Mouse (Mus musculus) megakaryocyte progenitor cell, adult 5-6 weeks (primary cell): ENCODE measurements around the gene Mapk1ip1l. TPM values are rescaled to one million over a fixed set of nuclear protein-coding genes. Genes with fewer than 3 reads are reported as not detected.

Experiments
- ATAC-seq: replicated peaks from 2 replicates; pipeline ENCODE4 v1.8.0; 2016; ENCODE audit warnings: mild to moderate bottlenecking, moderate TSS enrichment, inconsistent platforms; ENCODE audit not compliant: poor library complexity
- total RNA-seq, 2 experiments: library from RNA; stranded (forward) in 1 of 2; stranded (reverse) in 1 of 2; fragments of 157-497, 149-512 nt in 1 of 2; fragments of 200-1000 nt in 1 of 2; gene quantifications; 2 replicates each; pipeline versions ENCODE4 v1.2.3 to v1.2.4; 2015 to 2017

Gene Mapk1ip1l
- total RNA-seq, 2 experiments from 2014 or later, result 40.0 to 76.4 TPM

DNA sequence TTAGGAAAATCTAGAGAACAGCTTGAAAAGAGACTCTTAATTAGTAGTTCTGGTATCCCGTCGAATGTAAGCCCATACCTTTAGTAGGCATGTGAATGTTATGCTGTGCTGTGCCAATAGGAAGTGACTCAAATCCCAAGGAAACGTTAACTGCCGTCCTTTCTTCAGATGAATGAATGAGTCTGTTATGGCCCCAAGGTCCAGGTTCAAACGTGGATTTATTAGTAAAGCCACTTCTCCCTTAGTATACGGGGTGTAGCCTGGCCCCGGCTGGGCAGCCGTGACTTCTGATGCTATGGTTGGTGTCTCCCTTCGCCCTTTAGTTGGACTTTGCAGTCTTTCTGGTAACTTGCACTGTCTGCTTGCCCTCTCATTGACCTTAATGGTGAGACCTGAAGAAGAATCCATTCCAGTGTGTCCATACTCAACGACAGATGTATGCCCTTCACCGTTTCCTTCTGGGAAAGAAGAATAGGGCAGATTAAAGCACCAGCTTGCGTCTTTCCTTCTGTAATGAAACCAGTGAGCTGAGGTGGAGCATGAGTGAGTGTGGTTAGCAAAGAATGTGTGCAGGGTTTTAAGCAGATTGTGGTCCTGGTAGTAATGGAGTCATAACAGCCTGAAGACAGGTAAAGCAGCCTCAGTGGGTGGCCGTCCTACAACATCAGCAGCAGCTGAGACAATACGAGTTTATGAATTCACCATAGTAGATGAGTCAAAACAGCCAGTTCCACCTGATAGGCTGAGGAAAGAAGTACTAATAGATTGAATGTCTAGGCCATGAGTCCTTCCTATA lies 5.0 kb downstream of the Mapk1ip1l start:
- ATAC-seq, result no peak

DNA sequence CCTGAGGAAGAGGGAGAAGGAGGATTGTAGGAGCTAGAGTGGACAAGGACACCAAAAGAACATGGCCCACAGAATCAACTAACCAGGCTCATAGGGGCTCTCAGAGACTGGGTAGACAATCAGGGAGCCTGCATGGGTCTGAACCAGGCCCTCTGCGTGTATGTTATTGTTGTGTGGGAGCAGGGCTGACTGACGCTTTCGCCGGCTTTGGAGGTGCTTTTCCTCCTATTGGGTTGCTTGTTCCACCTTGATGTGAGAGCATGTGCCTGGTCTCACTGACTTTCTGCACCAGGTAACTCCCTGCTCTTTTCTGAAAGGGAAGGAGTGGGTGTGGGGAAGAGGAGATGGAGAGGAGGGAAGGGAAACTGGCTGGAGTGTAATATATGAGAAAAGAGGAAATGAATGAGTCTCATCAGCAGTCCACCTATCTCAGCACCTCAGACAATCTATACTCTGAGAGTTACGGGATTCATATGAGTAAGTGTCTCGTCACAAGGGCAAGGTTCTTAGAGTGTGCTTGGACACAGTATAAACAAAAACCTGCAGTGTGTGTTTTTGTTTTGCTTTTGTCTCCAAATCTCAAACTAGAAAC lies 6.8 kb downstream of the Mapk1ip1l start:
- ATAC-seq, result no peak; the same call in 1 of the 2 replicates

DNA sequence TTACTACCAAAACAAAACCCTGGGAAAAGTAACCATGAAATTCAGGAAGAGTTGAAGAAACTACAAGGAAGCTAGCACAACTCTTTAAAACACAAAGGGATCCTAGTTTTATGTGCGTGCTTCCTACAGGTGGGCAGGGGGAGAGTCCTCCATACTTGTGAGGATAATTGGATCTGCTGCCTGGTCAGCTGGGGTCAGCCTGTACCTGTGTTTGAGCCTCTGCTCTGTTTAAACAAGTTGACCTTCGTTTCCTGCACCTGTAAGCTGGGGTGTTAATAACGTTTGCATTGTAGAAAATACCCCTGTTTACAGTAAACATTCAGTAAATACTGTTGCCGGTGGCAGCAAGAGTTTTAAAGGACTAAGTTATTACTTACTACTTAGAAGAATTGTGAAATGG lies 7.9 kb downstream of the Mapk1ip1l start:
- no peak for ATAC-seq

DNA sequence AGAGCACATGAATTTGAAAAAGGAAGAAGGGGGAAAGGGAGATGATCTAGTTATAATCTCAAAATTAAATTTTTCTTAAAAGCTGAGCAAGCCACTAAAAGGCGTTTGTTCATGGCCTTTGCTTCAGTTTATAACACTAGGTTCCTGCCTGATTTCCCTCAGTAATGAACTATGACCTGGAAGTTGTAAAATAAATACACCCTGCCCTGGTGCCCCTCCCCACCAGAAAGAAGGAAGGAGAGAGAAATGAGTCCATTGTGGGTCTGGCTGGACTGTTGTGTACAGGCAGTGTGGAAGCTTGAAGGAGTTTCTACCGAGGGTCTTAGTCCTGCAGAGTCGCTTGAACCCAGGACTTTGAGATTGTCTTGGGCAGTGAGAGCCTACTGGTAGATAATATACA lies 9.6 kb downstream of the Mapk1ip1l start:
- no peak for ATAC-seq

DNA sequence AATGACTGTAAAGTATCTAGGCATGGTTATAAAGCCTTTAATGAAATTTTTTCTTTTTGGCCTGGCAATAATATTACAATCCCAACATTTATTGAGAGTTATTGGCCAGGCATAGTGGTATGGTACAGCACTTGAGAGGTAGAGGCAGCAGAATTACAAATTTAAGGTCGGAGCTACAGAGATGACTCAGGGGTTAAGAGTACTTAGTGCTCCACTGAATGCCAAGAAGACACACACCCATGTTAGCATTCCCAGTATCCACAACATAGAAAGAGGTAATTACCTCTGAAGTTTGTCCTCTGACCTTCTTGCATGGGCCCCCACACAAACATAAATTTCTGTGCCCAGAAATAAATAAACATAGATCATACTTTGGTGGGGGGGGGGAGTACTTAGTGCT lies 11.0 kb downstream of the Mapk1ip1l start:
- ATAC-seq, result no peak

DNA sequence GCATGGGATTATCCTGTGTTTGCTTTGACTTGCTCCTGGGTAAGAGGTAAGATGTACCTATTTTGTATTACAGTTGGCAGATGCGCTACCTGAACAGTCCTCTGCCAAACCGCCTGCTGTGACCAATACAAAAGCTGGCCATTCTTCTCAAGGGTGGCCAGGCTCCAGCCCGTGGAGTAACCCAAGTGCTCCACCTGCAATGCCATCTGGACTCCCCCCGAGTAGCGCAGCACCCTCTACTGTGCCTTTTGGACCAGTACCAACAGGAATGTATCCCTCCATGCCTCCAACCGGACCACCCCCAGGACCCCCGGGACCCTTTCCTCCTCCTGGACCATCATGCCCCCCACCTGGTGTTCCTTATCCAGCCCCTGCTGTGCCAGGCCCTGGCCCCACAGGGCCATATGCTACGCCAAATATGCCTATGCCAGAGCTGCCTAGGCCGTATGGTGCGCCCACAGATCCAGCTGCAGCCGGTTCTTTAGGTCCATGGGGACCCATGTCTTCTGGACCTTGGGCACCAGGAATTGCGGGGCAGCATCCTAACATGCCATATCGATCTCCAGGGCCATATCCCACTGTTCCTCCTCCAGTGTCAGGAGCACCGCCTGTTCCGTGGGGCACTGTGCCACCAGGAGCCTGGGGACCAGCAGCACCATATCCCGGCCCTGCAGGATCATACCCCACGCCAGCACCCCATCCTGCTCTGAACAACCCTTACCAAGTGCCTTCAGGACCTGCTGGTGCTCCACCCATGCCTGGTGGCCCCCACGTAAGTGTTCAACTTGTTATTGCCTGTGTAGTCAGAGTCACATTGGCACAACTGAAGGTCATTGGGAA lies 12.5 kb downstream of the Mapk1ip1l start:
- ATAC-seq, result no peak

DNA sequence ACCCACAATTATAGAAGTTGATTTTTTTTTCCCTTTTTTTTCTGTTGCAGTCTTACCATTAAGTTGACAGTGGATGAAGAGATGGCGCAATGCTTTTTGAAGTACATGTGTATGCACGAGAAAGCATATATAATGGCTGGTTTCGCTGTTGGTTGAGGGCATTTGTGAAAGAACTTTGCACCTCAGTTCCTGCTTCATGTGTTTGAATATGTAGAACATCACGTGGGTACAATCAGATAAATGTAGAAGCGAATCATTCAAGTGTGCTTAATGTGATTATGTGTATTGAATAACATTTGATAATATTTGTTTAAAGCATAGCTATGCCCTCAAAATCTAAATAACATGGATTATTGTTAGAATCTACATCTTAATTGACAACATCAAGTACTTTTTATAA lies 21.3 kb downstream of the Mapk1ip1l start:
- no peak for ATAC-seq

DNA sequence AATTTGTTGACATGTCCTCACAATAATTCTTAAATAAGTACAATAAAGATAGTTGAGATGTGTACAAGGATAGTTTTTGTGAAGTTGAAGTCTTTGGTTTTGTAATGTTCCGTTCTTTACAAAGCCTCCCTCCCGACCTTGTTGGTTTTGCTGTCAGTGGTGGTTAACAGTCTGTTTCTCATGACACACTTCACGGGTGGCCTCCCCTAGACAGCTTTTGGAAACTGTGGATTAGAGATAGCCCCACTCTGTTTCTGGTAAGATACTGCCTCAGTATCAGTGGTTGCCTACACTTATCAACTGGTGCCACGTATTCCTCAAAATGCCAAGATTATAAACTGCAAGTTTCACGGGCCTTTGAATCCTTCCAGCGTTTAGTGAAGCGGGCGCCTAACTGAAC lies 23.5 kb downstream of the Mapk1ip1l start:
- ATAC-seq, result peak; percentile 92

DNA sequence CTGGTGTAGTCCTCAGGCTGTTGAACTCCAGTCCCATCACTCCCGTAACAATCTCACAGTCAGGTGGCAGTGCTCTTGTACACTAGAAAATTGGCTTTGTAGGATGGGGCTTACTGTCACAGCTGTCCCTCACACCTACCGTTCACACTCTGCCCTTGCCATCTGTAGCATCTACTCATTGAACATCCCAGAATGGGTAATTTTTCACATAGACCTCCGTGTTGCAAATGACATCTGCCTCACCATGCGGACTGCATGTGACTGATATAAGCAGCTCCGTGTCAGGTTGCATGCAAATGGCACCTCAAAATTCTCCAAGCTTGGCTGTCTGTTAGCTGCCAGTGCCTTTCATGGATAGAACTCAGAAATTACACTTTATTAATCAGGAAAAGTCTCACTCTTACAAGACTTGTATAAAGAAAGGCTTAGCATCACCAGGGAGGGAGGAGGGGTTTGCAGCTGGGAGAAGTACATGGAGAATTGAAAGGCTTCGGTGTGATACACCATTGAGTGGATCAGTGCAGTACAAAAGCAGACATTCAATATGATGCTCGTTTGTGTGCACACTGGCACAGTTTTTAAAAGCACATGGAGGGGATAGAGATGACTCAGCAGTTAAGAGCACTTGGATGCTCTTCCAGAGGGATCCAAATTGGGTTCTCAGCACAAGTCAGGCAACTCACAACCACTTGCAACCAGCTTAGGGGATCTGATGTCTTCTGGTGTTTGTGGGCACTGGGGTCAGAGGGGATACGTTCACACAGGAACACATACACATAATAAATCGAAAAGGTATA lies 28.1 kb downstream of the Mapk1ip1l start:
- no peak for ATAC-seq

DNA sequence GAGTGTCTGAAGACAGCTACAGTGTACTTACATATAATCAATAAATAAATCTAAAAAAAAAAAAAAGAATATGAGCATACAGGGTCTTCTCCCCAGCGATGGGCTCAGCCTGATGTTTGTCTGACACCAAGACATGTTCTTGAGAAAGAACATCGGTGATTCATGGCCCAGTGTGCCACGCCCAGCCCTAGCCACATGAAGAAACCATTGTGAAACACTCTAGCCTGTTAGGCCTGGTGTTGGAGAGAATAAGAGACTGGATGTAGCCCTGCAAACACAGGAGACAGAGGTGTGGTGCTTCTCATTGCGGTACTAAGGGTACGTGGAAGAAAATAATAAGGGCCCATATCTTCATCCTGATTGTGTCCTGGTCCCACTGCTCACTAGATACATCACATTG lies 29.3 kb downstream of the Mapk1ip1l start:
- ATAC-seq, result peak; percentile 76

DNA sequence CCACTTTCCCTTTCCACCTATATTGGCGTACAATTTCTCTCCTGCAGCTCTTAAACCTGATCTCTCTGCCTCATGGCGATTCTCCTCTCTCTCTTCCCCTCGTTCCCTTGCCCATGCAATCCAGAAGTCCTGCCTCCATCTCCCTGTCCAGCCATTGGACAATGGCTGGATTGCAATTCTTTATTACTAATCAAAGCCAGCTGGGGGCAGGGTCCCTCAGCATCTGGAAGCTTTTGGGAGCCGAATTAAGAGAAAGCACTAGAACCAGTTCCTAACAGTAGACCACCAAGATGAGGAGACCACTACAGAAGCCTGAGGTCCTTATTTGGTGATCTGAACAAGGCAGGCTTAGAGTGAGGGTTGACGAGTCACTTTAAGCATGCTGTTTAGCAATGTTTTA lies 33.9 kb downstream of the Mapk1ip1l start:
- no peak for ATAC-seq

DNA sequence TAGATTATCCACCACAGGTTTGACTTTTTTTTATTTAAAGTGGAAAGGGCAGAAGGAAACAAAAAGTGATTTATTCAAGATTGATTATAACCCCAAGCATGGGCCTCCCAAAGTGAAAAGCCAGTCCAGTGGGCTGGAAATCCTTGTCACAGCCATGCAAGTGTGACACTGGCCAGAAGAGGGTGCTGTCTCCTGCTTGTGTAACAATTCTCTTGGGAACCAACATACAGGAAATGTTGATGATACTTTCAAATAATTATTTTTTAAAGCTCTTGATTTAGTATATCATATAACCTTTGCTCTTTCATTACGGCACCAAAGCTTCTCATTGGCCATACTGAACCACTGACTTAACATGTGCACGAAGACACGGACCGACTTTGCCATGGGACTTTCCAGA lies 36.8 kb downstream of the Mapk1ip1l start:
- peak; percentile 96 for ATAC-seq

DNA sequence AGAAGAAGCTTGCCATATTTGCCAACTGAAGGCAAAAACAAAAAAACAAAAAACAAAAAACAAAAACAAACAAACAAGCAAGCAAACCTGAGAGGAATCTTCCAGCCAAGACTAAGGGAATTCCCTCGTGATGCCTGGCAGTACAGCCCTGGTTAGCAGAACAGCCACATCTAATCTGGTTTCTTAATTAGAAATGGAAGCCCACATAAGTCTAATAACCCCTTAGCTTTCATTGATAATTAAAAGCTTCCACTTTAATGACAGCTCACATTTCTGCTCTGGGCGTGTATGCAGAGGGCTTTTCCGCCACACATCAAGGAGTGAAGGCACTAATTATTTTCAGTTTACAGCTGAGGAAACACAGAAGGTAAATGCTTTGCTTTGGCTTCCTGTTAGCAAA lies 37.2 kb downstream of the Mapk1ip1l start:
- ATAC-seq, result no peak

DNA sequence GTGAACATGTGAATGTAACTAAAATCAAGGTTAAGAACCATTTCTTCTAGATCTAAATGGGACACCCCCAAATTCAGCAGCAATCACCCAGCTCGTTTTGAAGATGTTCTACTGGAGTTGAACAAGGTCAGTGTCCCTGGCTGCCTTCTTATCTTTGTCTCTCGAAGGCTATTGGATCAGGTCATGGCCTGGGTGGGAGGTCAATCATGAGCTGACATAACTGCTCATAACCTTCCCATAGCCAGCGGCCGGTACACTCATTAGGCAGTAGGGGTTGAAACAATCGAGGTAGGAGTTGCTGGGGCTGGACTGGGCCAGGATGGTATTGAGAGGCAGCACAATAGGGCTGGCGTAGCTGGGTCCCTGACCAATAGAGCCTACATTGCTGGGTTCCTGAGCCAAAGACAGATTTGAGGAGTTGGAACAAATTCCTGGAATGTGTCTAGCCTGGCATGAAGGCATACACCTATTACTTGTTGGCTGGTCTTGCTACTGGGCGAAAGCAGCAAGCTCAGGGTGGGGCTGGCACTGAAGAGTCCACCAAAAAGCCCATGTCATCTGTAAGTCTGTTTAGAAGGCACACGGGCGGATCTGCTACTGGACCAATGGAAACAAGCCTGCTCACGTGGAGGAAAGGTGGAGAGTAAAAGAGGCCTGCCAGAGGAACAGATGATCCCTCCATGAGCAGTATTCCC lies 42.3 kb downstream of the Mapk1ip1l start:
- ATAC-seq, result no peak

DNA sequence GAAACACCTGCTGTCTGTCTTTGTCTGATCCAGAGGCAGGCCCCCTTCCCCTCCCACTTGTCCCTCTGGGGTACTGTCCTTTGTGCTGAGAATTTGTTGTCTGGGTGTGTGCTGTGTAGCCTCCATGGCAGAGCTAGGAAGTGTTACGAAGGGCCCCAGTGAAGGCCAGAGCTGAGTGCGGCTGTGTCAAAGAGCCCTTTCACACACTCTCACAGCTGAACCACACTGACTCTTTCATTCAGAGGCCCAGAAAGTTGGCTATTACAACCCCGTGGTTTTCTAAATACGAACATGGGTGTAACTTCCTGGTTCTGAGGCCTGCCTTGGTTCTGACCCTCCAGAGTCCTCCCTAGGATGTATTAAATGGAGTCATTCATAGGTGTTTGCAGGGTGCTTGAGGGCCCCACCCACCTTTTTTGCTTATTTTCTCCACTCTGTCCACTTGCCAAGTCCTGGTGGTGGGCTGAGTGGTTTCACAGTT lies 43.8 kb downstream of the Mapk1ip1l start:
- peak; percentile 34; the same call in 1 of the 2 replicates for ATAC-seq

DNA sequence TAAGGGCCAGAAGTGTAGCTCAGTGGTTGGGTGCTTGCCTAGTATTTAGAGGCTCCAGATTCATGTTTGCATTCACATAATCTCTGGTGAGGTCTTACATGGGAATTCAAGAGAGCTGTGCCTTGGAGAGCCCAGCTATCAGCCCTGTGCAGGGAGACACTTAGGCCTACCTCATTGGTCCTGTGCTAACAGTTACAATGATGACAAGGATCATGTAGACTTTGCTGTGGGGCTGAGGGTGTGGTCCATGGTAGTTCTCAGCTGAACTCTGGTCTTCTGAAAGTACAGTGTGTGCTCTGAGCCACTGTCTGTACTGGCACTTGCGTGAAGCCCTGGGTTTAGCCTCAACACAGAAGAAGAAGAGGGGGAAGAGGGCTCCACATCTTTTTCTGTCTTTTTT lies 48.6 kb downstream of the Mapk1ip1l start:
- ATAC-seq, result peak; percentile 76

DNA sequence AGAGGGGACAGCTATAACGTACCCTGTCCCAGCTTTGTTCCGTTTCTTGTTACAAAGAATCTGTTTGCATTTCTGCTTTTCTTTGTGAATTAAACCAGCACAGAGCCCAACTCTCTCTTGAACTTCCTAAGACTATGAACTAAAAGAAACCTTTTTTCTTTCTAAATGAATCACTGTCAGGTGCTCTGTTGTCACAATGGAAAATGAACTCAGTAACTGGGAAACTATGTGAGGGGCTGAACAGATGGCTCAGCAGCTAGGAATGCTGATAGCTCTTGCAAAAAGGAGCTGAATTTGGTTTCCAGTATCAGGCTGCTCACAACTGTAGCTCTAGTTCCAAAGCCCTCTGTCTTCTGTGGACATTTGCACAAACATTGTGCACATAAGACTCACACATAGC lies 52.9 kb downstream of the Mapk1ip1l start:
- ATAC-seq, result no peak

DNA sequence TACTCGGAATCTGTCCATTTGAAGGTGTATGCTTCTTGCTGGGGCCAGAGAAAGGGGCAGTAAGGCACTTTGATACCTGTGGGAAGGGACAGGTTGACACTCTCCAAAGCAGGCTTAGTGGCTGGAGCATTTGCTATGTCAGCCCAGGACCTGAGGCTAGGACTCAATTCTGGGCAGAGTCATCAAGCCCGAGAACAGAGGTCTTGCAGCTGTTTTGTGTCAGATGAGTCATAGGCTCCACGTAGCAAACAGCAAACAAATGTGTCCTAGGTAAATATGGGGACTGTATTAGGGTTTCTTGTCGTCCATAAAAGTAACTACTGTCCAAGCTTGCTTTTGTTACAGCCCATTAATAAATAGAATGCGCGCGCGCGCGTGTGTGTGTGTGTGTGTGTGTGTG lies 54.2 kb downstream of the Mapk1ip1l start:
- no peak for ATAC-seq

DNA sequence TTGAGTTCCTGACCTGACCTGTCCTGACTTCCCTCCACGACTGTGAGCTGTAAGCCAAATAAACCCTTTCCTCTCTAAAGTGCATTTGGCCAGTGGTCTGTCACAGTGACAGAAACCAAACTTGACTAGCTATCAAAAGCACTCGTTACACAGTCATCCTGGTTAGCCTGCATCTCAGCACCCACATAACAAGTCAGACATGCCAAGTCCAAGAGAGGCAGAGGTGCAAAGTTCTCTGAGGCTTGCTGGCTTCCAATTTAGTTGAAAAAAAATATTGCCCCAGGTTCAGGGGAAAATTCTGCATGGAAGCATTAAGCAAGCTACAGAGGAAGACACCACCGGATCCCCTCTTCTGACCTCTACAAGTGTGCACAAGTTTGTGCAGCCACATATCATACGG lies 55.2 kb downstream of the Mapk1ip1l start:
- no peak for ATAC-seq

DNA sequence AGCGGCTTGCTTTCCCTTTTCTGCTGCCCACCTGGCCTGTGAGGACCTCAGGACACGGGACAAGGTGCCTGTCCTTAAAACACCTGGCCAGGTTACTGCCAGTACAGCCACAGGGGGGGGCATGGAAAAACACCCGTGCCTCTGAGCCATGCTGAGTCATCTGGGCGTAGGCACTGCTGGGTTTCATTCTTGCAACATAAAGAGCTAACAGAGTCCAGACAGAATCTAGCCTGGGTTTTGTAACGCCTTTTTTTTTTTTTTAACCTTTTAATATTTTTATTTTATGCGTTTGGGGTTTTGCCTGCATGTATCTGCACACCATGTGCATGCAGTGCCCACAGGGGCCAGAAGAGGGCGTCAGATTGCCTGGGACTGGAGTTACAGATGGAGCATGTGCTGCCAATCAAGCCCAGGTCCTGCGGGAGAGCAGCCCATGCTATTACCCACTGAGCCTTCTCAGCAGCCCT lies 56.1 kb downstream of the Mapk1ip1l start:
- peak; percentile 89 for ATAC-seq
